Mouse (Mus musculus) thymus, postnatal 14 days (tissue): ENCODE data around the gene Ubc.

ENCODE experiments used
- DNase-seq: peaks from one replicate; pipeline ENCODE4 v3.0.0; 2021

The Ubc gene

DNA sequence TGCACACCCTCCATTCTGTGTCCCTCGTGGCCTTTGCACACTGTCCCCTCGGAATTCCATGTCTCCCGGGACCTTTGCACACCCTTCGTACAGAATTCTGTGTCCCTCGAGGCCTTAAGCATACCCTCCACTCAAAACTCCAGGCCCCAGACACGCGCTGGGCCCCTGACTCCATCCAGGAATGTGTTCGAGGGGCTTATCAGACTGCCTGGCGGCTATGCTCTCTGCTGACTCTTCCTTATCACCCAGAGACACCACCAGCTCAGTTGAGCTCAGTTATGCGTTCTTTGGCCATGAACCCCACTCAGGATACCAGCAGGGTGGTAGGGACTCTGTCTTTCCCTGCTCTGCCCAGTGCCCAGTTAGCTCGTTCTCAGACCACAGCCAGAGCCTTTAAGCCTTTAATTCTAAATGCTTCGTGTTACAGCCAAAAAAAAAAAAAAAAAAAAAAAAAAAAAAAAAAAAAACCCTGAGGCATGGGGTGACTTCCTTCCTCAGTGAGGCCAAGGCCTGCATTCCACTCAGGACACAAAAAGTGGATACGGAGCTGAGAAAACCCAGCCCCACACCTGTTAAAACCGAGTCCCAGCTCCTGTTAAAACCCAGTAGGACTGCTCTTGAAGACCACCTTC lies 48.4 kb downstream of the Ubc start:
- DNase-seq = no peak

DNA sequence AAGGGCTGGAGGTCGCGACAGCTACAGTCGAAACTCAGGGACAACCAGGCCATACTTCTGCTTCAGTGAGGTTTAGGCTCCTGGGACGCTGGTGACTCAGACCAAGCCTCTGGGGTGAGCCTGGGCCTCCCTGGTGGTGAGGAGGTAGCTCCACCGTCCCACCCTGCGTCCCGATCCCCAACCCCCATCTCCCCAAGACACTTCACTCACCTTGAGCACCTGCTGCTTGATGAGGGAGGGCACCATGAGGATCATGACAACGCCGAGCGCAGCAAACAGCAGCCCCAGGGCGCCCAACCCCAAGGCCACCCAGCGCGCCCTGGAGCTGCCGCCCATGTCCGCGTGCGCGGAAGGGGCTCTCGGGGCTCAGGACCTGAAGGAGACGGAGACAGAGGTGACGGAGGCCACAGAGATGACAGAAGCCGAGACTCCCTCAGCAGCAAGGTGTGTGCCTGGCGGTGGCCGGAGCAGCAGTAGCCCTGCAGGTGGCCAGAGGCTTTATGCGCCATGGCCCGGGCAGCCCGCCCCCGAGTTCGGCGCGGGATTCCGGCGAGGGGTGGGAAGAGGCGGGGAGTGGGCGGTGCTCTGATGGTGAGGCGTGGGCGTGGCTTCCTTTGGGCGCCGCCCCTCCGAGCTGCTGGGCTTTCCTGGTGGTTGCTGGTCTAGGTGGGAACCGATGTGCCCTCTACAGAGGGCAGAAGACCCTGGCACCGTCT lies 49.3 kb downstream of the Ubc start, which contains the start of gene Scarb1:
Gene Scarb1, minus strand, starts transcription at position 548 of the 716 bp plus-strand sequence.
- DNase-seq = peak; percentile 90

DNA sequence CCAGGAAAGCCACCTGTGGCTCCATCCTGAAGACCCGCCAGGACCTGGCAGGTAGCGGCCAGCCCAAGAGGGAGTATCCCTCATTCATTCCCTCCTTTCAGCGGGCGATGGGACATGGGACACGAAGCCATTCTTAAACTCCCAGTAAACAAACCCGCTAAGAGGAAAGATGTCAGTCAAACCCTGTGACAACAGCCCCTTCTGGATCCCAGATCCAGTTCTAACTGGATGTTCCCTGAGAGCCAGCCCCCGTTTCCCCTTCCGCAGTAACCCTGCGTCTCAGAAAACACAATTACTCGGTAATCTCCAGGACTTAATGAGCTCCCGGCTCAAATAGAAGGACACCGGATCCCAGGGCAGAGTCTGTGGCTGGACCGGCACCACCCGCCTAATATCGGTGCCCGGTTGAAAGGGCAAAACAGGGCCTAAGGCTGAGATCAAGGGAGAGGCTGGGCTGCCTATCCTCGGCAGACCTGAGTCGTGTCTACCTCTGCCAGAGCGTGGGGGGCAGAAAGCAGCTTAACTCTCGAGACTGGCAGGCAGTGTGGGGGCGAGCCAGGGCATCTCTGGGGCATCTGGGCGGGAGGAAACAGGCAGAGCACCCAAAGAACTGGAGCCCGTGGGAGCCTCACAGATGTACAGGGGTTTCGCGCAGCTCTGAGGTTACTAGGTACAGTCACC lies 50.0 kb downstream of the Ubc start:
- peak; percentile 46 for DNase-seq

DNA sequence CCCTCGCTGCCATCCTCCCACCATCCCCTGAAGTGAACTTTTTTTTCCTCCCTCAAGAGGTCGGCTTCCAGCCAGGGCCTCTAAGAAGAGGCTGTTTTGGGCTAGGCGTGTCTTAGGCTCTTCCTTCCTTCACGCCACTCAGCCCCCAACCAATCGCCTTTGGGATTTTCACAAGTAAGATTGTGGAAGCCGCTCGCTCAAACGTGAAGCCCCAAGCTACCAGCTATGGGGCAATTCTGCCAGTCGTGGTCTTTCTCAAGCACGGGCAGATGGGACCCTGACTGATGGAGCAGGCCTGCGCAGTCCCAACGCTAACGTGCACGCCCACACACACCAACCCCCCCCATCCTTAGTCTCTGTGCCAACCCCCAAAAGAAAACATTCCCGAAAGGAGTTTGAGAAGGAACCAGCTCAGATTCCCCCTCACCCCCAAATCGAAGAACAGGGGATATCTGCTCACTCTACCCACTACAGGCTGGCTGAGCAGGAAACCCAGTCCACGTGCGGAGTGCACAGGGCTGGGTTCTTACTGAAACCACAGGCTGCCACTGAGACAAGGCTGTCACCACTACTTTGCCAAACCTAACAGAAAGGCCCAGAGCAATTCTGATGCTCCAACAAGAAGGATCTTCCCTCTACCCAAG lies 50.8 kb downstream of the Ubc start:
- peak; percentile 45 for DNase-seq

DNA sequence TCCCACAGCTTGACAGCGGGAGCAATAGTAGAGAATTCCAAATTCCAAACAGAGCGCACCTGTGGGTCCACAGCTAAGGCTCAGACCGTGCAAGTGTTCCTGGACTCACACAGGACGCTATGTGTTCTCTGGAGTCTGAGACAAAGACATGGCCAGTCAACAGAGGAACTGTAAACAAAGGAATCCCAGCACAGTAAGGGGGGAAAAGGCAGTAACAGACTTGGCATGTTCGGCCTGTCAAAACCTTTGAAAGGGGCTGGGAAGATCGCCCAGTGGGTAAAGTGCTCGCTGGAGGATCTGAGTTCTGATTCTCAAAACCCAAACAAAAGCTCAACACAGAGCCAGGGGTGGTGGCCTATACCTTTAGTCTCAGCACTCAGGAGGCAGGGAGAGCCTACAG lies 52.5 kb downstream of the Ubc start:
- no peak for DNase-seq

DNA sequence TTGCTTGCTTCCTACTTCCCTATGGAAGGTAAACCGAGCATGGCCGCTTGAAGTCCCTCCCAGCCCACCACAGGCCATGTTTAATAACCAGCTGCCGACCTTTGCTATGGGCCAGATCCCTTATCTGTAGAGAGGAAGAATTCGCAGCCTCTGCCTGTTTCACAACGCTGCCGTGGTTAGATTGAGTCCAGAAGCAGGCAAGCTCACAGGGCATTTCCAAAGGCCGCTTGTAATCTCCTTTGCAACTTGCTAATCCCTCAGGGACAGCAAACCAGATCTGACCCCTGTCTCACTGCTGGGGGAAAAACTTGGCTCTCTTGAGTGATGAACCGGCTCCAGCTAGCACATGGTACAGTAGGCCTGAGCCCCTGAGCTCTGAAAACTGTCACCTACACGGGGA lies 53.0 kb downstream of the Ubc start:
- no peak for DNase-seq
